Mouse (Mus musculus) kidney, adult 2 months (tissue): ENCODE measurements around the gene Prr5l.

Experiments
- CTCF ChIP-seq: fragments of 200-500 bp; conservative IDR thresholded peaks from 2 replicates; pipeline ENCODE4 v1.5.1; 2011; ENCODE audit warnings: low read depth, mild to moderate bottlenecking, control low read depth, low read length, moderate library complexity, mixed read lengths; ENCODE audit not compliant: insufficient read depth, insufficient read length
- POLR2A ChIP-seq: fragments of 200-500 bp; IDR thresholded peaks from one replicate; pipeline ENCODE4 v1.6.1; 2011; ENCODE audit warnings: low read depth, low read length, control low read depth

DNA sequence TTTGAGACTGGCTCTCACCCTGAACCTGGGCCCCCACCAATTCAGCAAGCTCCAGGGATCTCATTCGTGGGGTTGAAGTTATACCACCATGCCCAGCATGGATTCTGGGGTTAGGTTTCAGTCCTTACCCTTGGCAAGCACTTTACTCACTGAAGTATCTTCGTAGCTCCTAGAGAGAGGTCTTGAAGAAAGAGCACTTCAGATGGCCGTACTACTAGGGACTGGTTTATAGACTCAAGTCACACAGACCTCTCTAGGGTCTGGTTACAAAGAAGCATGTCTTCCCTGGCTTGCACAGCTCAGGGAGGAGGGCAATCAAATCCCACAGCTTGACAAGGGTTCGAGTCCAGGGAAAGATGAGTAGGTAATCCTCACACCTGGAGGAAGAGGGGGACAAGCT lies 161.0 kb downstream of the Prr5l start:
- TF ChIP-seq CTCF (no peak), POLR2A (no peak)
